Mouse (Mus musculus) neutrophil, adult 5-6 weeks (primary cell): ENCODE data around the gene Slc35e3. TPM values are rescaled to one million over a fixed set of nuclear protein-coding genes. Genes with fewer than 3 reads are reported as not detected.
"Not testable (repeated sequence)": the region's sequence is repeated elsewhere in the genome, so short reads cannot be mapped to it uniquely, and the experiment has no call there.

Experiments
- ATAC-seq: fragments of 151-379, 151-347 bp; 2 replicates; pipeline ENCODE4 v1.8.0; 2017; ENCODE audit warnings: mild to moderate bottlenecking, moderate TSS enrichment; ENCODE audit not compliant: insufficient number of reproducible peaks, poor library complexity, low FRiP score, severe bottlenecking; ENCODE audit errors: extremely low read depth
- total RNA-seq: library from RNA; stranded (forward); fragments of 200-1000 nt; gene quantifications from 2 replicates; pipeline ENCODE4 v1.2.3, GENCODE M21; 2017

Slc35e3 gene
- total RNA-seq, 1 experiment from 2014 or later, result 13.2 TPM

- ATAC-seq, result no peak
Observed at GRCm38 (mm10) chr10:117765116-117765894, 19.1 kb upstream of the Slc35e3 start.

GRCm38 (mm10) chr10:117764598-117764997, 18.4 kb upstream of the Slc35e3 start:
- no peak for ATAC-seq

GRCm38 (mm10) chr10:117763588-117764190, 17.5 kb upstream of the Slc35e3 start:
- no peak for ATAC-seq

GRCm38 (mm10) chr10:117762966-117763365, 16.8 kb upstream of the Slc35e3 start:
- no peak for ATAC-seq

GRCm38 (mm10) chr10:117762281-117762830, 16.2 kb upstream of the Slc35e3 start:
- no peak for ATAC-seq

GRCm38 (mm10) chr10:117761551-117761950, 15.4 kb upstream of the Slc35e3 start:
- ATAC-seq, result no peak

- no peak for ATAC-seq
Observed at GRCm38 (mm10) chr10:117760831-117761335, 14.7 kb upstream of the Slc35e3 start.

GRCm38 (mm10) chr10:117759844-117760630, 13.9 kb upstream of the Slc35e3 start:
- ATAC-seq, result no peak

GRCm38 (mm10) chr10:117758749-117759727, 12.9 kb upstream of the Slc35e3 start:
- ATAC-seq, result no peak

- not testable (repeated sequence) for ATAC-seq
Observed at GRCm38 (mm10) chr10:117758344-117758743, 12.2 kb upstream of the Slc35e3 start.

- ATAC-seq, result no peak
Observed at GRCm38 (mm10) chr10:117757796-117758342, 11.7 kb upstream of the Slc35e3 start.

- ATAC-seq, result no peak
Observed at GRCm38 (mm10) chr10:117757259-117757658, 11.1 kb upstream of the Slc35e3 start.

- no peak for ATAC-seq
Observed at GRCm38 (mm10) chr10:117756784-117757183, 10.6 kb upstream of the Slc35e3 start.

- ATAC-seq, result no peak
Observed at GRCm38 (mm10) chr10:117755799-117756467, 9.8 kb upstream of the Slc35e3 start.

- peak; percentile 68 for ATAC-seq
Observed at GRCm38 (mm10) chr10:117755086-117755798, 9.1 kb upstream of the Slc35e3 start.

- no peak for ATAC-seq
Observed at GRCm38 (mm10) chr10:117754609-117754940, 8.4 kb upstream of the Slc35e3 start.
